Mouse (Mus musculus) spleen, postnatal 14 days (tissue): ENCODE measurements around the gene Slc25a10.
A peak's percentile ranks its signal among the peaks of the same experiment; 100 is the strongest.

ENCODE experiments used
- DNase-seq, 2 experiments: peaks; one replicate each; pipeline ENCODE4 v3.0.0; 2021 to 2022; ENCODE audit warnings: low spot score in 2 of 2

Slc25a10 gene

DNA sequence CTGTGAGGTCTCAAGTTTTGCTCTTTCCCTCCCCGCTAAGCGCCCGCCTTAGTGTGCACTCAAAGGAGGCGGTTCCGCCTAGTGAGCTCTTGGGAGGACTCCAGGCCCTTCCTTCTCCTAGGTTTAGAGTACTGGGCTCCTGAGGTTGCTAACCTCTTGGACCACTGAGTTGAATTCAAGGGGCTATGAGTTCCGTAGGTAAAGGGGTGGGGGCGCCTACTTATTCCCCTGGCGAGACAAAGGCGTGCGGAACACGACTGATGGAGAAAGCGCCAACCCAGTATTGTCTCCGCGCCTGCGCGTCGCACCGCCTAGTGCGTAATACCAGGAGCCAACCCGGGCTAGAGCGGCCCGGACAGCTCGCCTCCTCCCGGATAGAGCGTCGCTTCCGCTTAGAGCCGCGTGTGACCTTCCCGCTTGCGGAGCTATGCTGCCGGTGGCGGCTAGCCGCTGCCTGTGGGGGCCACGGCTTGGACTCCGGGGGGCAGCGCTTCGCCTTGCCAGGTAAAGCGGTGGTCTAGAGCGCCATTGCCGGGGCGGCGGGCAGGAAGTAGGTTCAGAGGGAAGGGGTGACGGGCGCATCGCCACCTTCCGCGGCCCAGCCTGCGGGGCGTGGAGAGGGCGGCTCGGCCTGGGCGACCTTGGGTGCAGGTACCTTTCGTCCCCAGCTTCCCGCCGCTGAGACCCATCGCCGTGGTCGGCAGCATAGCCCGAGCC, 7.2 kb upstream of the Slc25a10 start, which contains the start of gene Mrpl12:
Mrpl12 (plus strand) TSS at position 349 of the 717 bp plus-strand sequence.
- peak; percentile 74 to 79 for DNase-seq

DNA sequence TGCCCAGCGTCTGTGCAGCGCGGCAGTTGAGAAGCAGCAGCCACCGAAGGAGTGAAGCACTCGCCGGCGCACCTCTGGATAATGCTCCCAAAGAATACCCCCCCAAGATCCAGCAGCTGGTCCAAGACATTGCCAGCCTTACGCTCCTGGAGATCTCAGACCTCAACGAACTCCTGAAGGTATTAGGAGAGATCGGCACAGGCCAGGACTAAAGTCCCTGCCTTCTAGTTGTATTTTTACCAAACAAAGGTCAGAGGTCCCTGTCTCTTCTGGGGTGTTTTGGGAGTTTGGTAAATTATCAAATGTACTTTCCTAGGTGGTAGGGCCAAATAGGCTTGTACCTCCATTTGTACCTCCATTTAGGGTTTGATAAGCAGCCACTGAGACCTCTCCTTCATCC, 6.4 kb upstream of the Slc25a10 start:
- no peak for DNase-seq

DNA sequence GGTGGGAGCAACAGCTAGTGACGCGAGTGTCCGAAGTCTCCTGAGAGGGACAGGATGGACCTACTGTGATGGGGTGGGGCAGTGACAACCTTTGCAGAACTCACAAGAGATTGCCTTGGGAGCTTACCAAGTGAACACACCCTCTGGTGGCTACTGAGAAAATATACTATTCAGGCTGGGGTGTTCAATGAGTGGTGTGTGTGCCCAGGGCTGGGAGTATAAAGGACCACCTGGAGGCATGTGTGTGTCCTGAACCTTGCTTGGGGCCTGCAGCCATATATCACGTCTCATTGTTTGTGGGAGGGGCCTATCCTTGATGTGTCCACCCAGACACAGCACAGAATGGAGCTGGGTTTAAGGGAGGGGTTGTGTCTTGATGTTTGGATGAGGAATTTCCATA, 3.1 kb upstream of the Slc25a10 start:
- DNase-seq, result no peak

DNA sequence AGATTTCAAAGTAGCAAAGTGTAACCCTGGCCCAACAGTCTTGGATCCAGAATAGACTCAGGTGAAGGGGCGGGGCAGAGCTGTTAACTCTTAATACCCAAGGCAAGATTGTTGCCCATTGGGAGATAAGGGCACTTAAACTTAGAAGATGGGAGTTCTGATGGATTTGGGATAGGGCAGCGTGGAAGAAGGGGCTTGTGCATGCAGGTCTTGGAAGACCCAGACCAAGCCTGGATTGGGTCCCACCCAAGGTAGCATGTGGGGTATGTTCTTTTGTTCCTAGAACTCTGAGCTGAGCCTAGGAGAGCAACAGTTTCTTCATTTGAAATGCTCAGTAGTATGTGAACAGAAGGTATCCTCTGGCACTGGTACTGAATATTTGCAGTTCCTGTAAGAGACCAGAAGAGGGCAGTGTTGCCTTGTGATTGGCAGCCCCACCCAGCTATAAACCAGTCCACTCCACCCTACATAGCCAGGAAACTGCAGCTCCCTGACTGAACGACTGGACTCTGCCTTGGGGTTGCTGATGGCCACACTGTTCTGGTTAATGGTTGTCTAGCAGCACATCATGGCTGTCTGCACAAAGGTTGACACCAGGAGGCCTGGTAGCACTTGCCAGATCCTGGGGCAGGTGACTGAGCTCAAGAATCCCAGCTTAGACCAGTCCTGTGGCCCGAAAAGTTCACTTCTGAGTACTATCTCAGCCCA, 2.4 kb upstream of the Slc25a10 start:
- DNase-seq, result peak in 1 of 2 experiments; percentile 56

DNA sequence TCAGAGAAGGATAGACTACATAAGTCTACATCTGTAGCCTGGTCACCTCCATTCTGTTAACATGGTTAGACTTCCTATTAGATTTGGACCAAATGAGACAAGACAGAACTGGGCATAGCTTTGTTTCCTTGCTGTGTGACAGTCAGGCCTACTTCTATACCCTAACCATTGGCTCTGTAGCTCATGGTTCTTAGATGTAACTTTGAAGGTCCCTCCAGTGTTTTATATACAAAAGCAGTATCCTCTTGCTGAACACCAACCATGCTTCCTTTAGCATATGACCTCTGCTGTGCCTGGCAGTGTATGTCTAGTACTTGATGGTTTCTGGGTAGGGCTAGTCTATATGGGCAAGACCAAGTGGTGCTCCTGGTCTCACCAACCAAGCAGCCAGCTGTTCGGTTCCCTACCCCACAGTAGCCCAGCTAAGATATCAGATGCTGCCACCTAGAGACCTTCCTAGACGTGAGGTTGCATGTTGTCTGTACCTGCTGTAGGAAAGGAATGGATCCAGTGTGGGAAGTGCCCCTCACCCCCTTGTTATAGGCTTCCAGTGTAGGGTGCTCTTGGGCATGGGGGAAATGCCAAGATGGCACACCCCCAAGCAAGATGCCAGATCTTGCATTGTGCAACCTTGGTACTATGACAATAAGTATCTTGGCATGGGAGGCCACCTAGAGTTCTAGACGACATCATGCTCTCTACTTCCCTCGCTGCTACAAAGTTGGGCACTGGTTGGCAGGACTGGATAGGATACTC, 1.2 kb upstream of the Slc25a10 start:
- DNase-seq, result no peak

DNA sequence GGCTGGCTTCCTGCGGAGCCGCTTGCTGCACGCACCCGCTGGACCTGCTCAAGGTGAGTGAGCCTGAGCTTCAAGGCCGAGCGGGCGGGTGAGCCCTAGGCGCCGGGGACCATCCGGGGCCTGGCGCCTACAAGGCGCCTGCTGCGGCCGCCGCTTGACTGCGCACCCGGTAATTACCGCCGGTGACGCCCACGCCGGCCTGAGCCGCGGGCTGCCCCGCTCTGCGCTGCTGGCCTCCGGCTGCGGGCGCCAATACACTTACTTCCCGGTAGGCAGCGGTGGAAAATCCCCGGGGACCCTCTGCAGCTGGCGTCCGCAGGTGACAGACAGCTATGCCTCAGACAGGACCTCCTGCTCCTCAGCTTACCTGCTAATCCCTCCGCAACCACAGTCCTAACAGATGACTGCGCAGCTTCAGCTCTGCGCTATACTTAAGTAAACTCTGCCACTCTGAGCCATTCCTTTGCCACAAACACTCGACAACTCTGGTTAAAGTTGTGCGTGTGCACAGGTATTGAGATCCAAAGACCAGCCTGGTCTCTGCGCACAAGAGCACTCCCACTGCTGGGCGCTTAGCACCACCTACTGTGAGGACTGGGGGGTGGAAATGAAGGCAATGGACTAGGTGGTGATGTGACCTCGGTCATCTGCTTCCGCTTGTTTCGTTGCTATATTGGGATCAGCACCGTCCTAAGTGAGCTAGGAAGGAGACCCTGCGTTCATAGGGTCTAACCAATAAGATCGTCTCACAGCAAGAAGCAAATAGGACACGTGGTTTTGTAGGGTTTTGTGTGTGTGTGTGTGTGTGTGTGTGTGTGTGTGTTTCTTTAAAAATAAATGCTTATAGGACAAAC, 611 bp downstream of the Slc25a10 start:
- peak in 1 of 2 experiments; percentile 38 for DNase-seq

DNA sequence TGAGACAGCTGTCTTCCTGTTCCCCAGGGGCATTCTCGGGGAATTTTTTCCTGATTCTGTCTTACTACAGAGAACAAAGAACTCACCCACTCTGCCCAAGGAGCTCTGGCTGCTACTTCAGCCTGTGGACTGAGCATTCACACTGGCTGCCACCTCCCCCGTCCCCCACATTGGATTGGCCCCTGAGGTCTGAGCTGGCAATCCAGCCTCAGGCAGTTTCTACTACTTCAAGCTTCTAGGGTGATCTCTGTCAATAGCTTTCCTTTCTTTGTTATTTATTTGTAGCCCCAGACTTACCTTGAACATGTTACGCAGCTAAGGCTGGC, 1.2 kb downstream of the Slc25a10 start:
- no peak for DNase-seq

DNA sequence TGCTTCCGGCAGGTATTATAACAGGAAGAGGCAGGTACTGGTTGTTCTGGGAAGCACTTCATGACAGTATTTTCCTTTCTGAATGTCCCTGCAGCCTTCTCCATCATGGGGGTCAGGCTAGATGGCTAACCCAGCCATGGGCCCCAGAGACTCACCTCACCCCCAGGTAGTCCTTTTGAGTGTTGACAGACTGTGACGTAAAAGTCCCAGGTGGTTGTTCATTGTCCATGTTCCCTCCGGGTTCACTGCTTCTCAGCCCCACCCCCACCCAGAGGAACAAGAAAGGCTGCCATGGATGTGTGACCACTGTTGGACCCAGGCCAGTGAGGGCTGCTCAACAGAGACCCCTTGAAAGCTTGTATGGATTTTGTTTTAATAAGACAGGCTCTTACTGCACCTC, 1.7 kb downstream of the Slc25a10 start:
- DNase-seq, result no peak

DNA sequence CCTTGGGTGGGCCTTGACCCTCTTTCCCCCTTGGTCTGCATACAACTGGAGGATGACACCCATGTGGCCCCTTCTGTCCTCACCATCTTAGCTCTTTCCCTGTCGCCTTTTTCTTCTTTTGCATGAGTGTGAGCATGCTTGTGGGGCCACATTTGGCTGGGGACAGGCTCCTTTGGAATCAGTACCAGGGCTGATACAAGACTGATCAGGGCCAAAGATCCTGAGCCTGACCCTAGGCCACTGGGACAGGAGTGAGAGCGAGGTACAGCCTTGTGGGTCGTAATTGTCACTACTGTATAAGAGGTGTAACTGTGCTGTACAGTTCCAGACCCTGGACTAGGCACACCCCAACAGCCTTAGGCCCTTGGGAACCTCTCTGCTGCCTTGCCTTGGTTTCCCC, 2.3 kb downstream of the Slc25a10 start:
- DNase-seq, result no peak

DNA sequence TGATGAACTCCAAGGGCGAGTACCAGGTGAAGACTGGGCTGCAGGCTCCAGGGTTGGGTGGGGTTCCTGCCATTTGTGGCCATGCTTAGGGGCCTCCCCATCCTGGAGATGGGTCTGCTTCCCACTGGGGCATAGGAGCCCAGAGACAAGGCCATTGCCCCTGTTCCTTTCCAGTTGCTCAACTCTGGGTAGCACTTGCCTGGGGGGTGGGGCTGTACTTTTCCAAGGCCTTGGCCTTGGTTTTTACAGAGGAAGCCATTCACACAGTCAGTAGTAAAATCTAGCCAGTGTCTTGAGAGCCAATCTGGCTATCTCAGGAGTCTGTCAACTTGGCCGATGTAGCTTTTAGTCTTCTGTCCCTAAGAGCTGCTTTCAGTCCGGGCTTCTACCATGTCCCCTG, 5.8 kb downstream of the Slc25a10 start:
- DNase-seq, result no peak

DNA sequence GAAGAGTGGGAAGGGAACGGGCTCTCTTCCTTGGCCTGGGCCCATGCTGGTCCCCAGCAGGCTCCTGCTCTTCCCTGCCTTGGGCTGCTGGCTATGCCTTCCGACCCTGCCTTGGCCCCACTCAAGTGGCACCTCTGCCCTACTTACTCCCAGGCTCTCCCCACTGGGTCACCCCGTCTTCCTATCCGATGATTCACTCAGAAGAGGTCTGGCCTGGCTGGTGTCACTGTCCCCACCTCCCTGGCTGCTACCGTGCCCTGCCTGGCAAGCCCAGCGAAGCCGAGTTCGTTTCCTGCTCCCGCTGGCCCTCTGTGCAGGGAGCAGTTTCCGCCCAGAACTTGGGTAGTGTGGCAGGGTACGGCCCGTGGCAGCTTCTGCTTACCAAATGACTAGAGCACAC, 6.6 kb downstream of the Slc25a10 start:
- DNase-seq, result no peak

DNA sequence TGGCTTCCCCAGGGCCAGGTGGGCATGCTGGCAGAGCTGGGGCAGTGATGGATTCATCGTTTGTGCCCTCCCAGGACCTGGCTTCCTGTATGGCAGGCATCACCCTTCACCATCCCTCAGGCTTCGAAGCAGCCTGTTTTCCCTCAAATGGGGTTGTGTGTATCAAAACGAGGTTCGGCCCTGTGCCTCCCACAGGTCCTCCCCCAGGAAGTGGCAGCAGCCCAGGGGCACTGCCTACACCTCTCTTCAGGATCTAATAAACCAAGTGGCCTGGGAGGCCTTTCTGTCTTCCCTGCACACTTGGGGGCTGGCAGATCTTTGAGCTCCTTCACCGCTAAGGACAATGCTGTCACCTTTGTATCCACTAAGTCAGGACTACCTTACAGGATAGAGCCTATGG, 7.3 kb downstream of the Slc25a10 start:
- no peak for DNase-seq

DNA sequence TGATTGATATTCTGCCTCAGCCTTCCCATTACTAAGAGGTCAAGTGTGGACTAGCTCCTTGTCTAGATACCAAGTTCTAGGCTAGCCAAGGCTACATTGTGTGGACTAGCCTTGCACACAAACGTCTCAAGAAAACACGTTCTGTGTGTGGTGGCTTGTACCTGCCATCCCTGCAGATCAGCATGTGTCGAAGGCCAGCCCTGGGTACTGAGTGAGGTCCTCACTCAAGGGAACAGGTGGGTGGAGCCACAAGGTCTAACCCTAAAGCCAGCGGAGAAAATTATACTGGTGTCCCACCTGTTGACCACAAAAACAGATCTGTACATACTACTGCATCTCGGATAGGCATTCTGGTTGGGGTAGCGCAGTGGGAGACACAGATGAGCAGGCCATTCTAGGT, 8.3 kb downstream of the Slc25a10 start:
- DNase-seq, result no peak

DNA sequence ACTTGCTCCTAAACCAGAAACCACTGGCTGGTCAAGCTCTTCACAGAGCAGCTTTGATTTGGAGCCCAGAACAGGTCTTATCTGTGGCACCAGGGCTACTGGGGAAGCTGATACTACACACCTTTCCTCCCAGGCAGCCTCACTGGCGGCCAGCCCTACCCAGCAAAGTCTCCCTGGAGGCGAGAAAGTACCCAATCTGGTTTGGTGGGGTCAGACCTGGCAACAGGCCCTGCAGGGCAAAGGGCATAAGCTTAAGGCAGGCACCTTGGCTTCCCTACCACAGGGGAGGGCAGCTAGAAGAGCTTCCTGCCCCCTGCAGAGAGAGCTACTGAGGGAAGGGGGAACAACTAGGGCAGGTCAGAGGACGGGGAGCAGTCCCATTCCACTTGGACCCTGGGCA, 8.7 kb downstream of the Slc25a10 start:
- no peak for DNase-seq

DNA sequence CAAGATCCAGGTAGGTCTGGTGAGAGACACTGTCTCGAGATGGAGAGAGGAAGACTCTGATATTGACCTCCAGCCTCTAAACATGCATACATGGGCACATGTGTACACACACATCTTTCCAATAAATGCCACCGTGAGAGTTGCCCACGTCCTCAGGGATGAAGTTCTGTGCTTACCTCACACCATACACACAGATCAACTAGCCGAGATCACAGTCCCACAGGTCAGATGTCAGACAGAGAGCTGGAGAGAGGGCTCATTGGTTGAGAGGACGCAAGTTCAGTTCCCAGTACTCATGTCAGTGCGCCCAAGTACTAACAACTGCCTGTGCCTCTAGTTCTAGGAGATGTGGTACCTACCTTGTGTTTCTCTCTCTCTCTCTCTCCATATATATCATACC, 9.4 kb downstream of the Slc25a10 start:
- DNase-seq, result no peak

DNA sequence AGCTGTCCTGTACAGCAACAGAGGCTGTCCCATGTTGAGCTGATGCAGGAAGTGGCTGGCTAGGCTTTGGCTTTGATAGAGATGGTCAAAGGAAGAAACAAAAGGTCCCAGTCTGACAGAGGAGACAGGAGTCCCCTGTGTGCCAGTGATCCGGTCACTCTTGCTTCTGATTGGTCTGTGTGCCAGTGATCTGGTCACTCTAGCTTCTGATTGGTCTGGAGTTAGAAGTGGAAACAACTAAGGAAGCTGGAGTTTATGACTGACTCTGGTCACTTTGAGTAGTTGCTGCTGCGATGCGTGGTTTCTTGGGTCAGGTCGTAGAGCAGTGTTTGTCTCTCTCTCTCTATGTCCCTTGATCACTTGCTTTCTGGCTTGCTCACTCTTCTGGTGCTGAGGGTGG, 10.1 kb downstream of the Slc25a10 start:
- DNase-seq, result no peak

DNA sequence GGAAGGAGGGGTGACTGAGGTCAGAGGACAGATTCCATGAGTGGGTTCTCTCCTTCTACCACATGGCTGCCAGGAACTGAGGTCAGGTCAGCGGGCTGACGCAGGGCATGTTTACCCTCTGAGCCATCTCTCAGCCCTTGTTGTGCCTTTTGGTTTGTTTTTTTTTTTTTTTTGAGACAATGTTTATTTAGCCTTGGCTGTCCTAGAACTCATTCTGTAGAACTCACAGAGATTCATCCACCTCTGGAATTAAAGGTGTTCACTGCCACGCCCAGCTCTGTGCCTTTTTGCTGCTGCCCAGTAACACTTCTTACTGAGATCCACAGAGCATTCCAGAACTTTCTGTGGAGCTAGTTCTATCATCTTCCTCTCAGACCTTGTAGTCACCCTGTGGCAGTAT, 14.0 kb downstream of the Slc25a10 start:
- no peak for DNase-seq

DNA sequence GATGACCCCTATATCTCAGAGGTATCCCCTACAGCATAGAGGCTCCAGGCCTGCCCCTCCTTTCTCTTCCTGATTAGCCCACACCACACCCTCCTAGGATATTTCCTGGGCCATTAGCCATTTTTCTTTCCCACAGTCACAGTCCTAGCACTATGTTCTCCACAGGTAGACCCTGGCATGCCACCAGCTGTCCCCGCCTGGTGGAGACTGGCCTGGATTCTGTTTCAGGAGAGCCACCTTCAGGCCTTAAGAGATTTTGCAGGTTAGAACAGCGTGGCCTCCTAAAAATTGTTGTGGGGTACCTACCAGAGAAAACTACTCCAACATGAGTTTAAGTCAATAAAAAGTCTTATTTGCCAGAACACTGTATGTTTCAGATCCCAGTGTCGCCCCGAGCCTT, 15.3 kb downstream of the Slc25a10 start:
- no peak for DNase-seq

DNA sequence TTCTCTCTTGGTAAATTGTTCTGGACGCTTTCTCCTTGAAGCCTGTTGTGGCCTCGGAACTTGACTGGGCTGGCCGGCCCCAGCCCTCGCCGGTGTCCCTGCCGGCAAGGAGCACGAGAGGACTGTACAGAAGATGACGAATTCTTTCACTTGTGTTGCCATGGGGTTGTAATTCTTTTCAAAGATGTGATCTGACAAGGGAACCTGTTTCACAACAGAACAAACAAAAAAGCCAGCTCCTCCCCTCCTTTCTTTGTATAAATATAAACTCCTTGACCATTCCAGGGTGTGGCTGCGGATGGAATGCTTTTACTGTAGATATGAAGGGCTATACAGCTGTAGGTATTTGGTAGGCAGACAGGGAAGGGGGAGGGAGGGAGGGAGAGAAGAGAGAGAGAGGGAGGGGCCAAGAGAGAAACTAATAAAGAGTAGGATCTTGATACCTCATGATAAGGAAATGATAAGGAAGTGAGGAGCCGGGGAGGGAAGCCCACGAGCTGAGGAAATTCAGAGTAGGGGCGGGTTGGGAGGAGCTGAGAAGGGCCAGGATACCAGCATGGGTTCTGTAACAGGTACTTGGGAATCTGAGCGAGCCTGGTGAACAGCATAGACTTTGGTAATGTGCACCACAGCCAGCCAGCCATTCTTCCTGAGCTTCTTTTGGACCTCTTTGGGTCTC, 16.1 kb downstream of the Slc25a10 start:
- DNase-seq, result no peak

DNA sequence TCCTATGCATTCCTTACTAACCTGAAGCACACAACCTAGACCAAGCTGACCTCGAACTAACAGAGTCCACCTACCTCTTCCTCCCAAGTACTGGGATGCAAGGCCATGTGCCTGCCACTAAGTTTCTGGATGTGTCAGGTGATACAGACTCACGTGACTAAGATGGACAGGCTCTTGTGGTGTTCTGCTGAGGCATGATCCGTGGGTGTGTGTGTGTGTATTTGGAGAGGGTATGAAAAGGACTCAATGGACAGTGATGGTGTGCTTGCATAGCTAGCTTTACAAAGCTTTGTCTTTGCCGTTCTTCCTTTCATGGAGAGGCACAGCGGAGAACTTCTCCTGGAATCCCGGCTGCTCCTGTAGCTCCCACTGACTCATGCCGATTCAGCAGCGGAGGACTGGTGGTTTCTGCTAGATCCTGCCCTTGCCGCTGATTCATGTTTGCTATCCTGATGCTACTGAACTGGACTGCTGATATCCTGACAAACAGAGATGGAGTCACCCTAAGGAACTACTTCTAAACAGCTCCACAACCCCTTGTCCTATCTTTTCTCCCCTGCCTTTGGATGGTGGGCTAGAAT, 16.7 kb downstream of the Slc25a10 start:
- no peak for DNase-seq

DNA sequence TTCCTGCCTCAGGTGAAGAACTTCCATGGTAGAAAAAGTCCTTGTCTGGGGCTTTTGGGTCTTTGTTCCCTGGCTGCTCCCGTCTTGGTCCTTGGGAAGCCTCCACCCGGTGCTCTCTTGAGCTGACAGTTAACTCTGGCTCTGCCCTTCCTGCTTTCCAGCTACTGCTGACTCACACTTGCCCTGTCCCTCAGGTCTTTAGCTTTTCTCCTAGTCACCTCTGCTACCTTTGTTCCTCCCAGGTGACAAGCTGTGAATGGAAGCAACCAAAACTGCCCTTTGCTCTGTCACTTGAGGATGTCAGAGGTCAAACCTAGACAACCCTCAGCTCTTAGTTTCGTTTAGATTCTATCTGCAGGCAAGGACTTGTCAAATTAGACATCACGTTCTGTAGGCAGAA, 18.3 kb downstream of the Slc25a10 start:
- DNase-seq, result no peak
